Mouse (Mus musculus) erythroblast, embryonic 14.5 days (primary cell): ENCODE measurements at regions not wholly inside any gene's neighbourhood (a gene's known extent, or its start where the extent isn't known, plus 50 kb on each side); places are given as distances from the start of the nearest gene placed in this dataset.

Experiments
- GATA1 ChIP-seq: IDR thresholded peaks from 2 replicates; pipeline ENCODE4 v1.6.1; 2012; ENCODE audit warnings: low read length, inconsistent platforms, mixed read lengths
- TAL1 ChIP-seq: IDR thresholded peaks from 3 replicates; pipeline ENCODE4 v1.6.1; 2012; ENCODE audit warnings: low read length, inconsistent platforms, mixed read lengths

- TF ChIP-seq GATA1 (no peak), TAL1 (no peak)
Observed at GRCm38 (mm10) chr17:10078536-10079319, 240.9 kb downstream of the Qk start.
